Comparison of ENCODE assay signal across 8 mouse cellular contexts in genomic region chr13:45390962-45391853, GRCm38 (mm10). TPM values are rescaled to one million over a fixed set of nuclear protein-coding genes. Genes with fewer than 3 reads are reported as not detected.
DNase-seq lines count a peak whose midpoint lies in the region; ATAC-seq and TF ChIP-seq lines count a peak whose summit lies in the region.

No protein-coding gene starts in this region.

- H3K27ac ChIP-seq in forebrain, embryonic 16.5 days (ENCODE audit: low read length) = no peak overlapping the region
- H3K27ac ChIP-seq in hindbrain, postnatal 0 days = peak overlapping the region; percentile 73
- peak overlapping the region; percentile 88 for H3K27ac ChIP-seq in liver, embryonic 13.5 days

- peak overlapping the region; percentile 72 for H3K4me3 ChIP-seq in forebrain, embryonic 16.5 days (replicated peaks; ENCODE audit: low read length)
- peak overlapping the region; percentile 80 for H3K4me3 ChIP-seq in hindbrain, postnatal 0 days (ENCODE audit: low read length)
- H3K4me3 ChIP-seq in liver, embryonic 13.5 days (replicated peaks) = peak overlapping the region; percentile 90

- DNase-seq in 416B (ENCODE audit: low read depth) (peak; percentile 93), NIH3T3 (ENCODE audit: low read depth) (peak; percentile 68)
- peak; percentile 33 for DNase-seq in hindbrain, postnatal 0 days (ENCODE audit: low spot score)
- peak; percentile 38 for DNase-seq in liver, embryonic 13.5 days
- peak; percentile 76 to 78 for DNase-seq in natural killer cell, adult 2 months (ENCODE audit: low spot score in 2 of 2)
- peak; percentile 71 for DNase-seq in yolk sac, embryonic 10.5 days (ENCODE audit: low spot score)
- no peak for DNase-seq in right cerebral cortex, postnatal 25 days

- peak overlapping the region; percentile 87 for H3K4me2 ChIP-seq in forebrain, embryonic 16.5 days (ENCODE audit: low read length)
- H3K4me2 ChIP-seq in hindbrain, postnatal 0 days (ENCODE audit: low read depth, low read length) = peak overlapping the region; percentile 83
- H3K4me2 ChIP-seq in liver, embryonic 13.5 days = peak overlapping the region; percentile 91

- no peak for TF ChIP-seq CTCF in hindbrain, postnatal 0 days (IDR thresholded peaks at IDR 0.05; ENCODE audit: low read depth)

- H3K4me1 ChIP-seq in forebrain, embryonic 16.5 days (replicated peaks; ENCODE audit: control insufficient read depth, insufficient read depth, low read length) = peaks cover 17% of the 10 kb centered on the region
- peaks cover 8% of the 10 kb centered on the region; the same call in 1 of the 2 replicates for H3K4me1 ChIP-seq in hindbrain, postnatal 0 days (ENCODE audit: insufficient read depth, low read length)
- peaks cover 66% of the 10 kb centered on the region for H3K4me1 ChIP-seq in liver, embryonic 13.5 days (replicated peaks)

- H3K9ac ChIP-seq in forebrain, embryonic 16.5 days (replicated peaks; ENCODE audit: low read depth, low read length) = no peak overlapping the region
- peak overlapping the region; percentile 72 for H3K9ac ChIP-seq in hindbrain, postnatal 0 days (replicated peaks; ENCODE audit: low read length)
- H3K9ac ChIP-seq in liver, embryonic 13.5 days = peak overlapping the region; percentile 95

- no peaks in the 10 kb centered on the region for H3K36me3 ChIP-seq in forebrain, embryonic 16.5 days (ENCODE audit: control insufficient read depth, insufficient read depth)
- H3K36me3 ChIP-seq in hindbrain, postnatal 0 days (ENCODE audit: insufficient read depth, low read length) = no peaks in the 10 kb centered on the region
- peaks cover 42% of the 10 kb centered on the region for H3K36me3 ChIP-seq in liver, embryonic 13.5 days

- no peaks in the 10 kb centered on the region for H3K27me3 ChIP-seq in forebrain, embryonic 16.5 days (replicated peaks; ENCODE audit: control insufficient read depth, insufficient read depth, low read length)
- H3K27me3 ChIP-seq in hindbrain, postnatal 0 days (ENCODE audit: insufficient read depth, low read length) = no peaks in the 10 kb centered on the region
- peaks cover 21% of the 10 kb centered on the region for H3K27me3 ChIP-seq in liver, embryonic 13.5 days

- WGBS in forebrain, embryonic 16.5 days = 71% methylated on average over 19 of the region's 19 CpGs
- 55% methylated on average over 19 of the region's 19 CpGs for WGBS in hindbrain, postnatal 0 days
- 14% methylated on average over 19 of the region's 19 CpGs for WGBS in liver, embryonic 13.5 days (ENCODE audit: insufficient replicate concordance)

- no peaks in the 10 kb centered on the region for H3K9me3 ChIP-seq in forebrain, embryonic 16.5 days (ENCODE audit: control insufficient read depth, low read length)
- no peaks in the 10 kb centered on the region for H3K9me3 ChIP-seq in hindbrain, postnatal 0 days (ENCODE audit: low read length)
- no peaks in the 10 kb centered on the region for H3K9me3 ChIP-seq in liver, embryonic 13.5 days (replicated peaks)

- no peak for ATAC-seq in forebrain, embryonic 16.5 days
- no peak for ATAC-seq in hindbrain, postnatal 0 days
- no peak for ATAC-seq in liver, embryonic 13.5 days (ENCODE audit: low read depth)

RNA-seq across cellular contexts. Expression of gene Mylip, which starts 1.7 kb away (rescaled TPM):
- polyA plus RNA-seq in forebrain, embryonic 16.5 days (2015; fragmentation: Nextera tagmentation; extraction: Ambion mirVana) = 5.6 and 5.8 TPM in 2 replicates
- total RNA-seq in hindbrain, postnatal 0 days (2014; rRNA removed) = 13.0 and 15.1 TPM in 2 replicates
- polyA plus RNA-seq in hindbrain, postnatal 0 days (2015; fragmentation: Nextera tagmentation; extraction: Ambion mirVana) = 4.4 and 4.6 TPM in 2 replicates
- 6.2 and 7.3 TPM in 2 replicates for polyA plus RNA-seq in liver, embryonic 13.5 days (2015; fragmentation: Nextera tagmentation; extraction: Ambion mirVana)
